Mouse (Mus musculus): ENCODE data around the gene Trim31. TPM values are rescaled to one million over a fixed set of nuclear protein-coding genes. Genes with fewer than 3 reads are reported as not detected.
A peak's percentile ranks its signal among the peaks of the same experiment; 100 is the strongest.

Trim31 gene
- polyA plus RNA-seq, 1 experiment, result not detected

DNA sequence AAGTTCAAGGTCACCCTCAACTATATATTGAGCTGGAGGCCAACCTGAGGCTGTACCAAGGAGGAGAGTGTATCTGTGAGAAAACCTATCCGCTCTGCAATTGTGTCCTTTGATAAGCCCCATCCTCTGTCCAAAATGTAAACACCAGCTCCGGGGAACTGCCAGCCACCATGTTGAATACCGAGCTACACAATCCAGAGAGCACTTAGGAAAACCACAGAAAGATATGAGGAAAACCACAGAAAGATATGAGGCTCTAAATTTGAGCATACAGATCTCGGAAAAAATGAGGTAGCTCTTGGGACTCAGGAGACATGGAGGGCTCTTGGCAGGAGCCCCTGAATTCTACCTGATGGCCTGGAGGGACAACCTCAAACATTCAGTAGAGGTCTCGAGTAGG lies 4.5 kb upstream of the Trim31 start:
- no peaks in the 10 kb centered on the region for H3K4me1 ChIP-seq (ENCODE audit: control insufficient read depth, insufficient read depth, low read length)
- no peak for TF ChIP-seq POLR2A (IDR thresholded peaks at IDR 0.05; ENCODE audit: borderline replicate concordance, extremely low read depth, low read depth, low read length)
- TF ChIP-seq CTCF (IDR thresholded peaks at IDR 0.05; ENCODE audit: insufficient read depth, low read length), result no peak
- DNase-seq, result no peak
- H3K4me3 ChIP-seq (replicated peaks; ENCODE audit: extremely low read depth, low read depth, low read length), result no peak overlapping the region
- 35% methylated on average over 5 of the region's 5 CpGs for WGBS

GRCm38 (mm10) chr17:36896583-36896982 lies 1.3 kb upstream of the Trim31 start:
- Histone ChIP-seq H3K4me3 (replicated peaks; ENCODE audit: extremely low read depth, low read depth, low read length) (no peak overlapping the region), H3K4me1 (ENCODE audit: control insufficient read depth, insufficient read depth, low read length) (no peaks in the 10 kb centered on the region)
- 75% methylated on average over 1 of the region's 1 CpGs for WGBS
- no peak for TF ChIP-seq POLR2A (IDR thresholded peaks at IDR 0.05; ENCODE audit: borderline replicate concordance, extremely low read depth, low read depth, low read length)
- peak; percentile 30; the same call in 1 of the 2 replicates for TF ChIP-seq CTCF (IDR thresholded peaks at IDR 0.05; ENCODE audit: insufficient read depth, low read length)
- peak; percentile 20 for DNase-seq

- DNase-seq, result no peak
- TF ChIP-seq CTCF (IDR thresholded peaks at IDR 0.05; ENCODE audit: insufficient read depth, low read length) (no peak), POLR2A (IDR thresholded peaks at IDR 0.05; ENCODE audit: borderline replicate concordance, extremely low read depth, low read depth, low read length) (no peak)
- Histone ChIP-seq H3K4me1 (ENCODE audit: control insufficient read depth, insufficient read depth, low read length) (no peaks in the 10 kb centered on the region), H3K4me3 (replicated peaks; ENCODE audit: extremely low read depth, low read depth, low read length) (no peak overlapping the region)
Measured at GRCm38 (mm10) chr17:36897065-36897464, 853 bp upstream of the Trim31 start.

- no peak for TF ChIP-seq POLR2A (IDR thresholded peaks at IDR 0.05; ENCODE audit: borderline replicate concordance, extremely low read depth, low read depth, low read length)
- no peak for TF ChIP-seq CTCF (IDR thresholded peaks at IDR 0.05; ENCODE audit: insufficient read depth, low read length)
- DNase-seq, result no peak
- 74% methylated on average over 4 of the region's 4 CpGs for WGBS
- Histone ChIP-seq H3K4me1 (ENCODE audit: control insufficient read depth, insufficient read depth, low read length) (no peaks in the 10 kb centered on the region), H3K4me3 (replicated peaks; ENCODE audit: extremely low read depth, low read depth, low read length) (no peak overlapping the region)
Measured at GRCm38 (mm10) chr17:36899376-36899775, 1.5 kb downstream of the Trim31 start.

GRCm38 (mm10) chr17:36900001-36900400 lies 2.1 kb downstream of the Trim31 start:
- 83% methylated on average over 5 of the region's 5 CpGs for WGBS

GRCm38 (mm10) chr17:36900691-36901090 lies 2.8 kb downstream of the Trim31 start:
- no peak for DNase-seq
- Histone ChIP-seq H3K4me3 (replicated peaks; ENCODE audit: extremely low read depth, low read depth, low read length) (no peak overlapping the region), H3K4me1 (ENCODE audit: control insufficient read depth, insufficient read depth, low read length) (no peaks in the 10 kb centered on the region)
- TF ChIP-seq POLR2A (IDR thresholded peaks at IDR 0.05; ENCODE audit: borderline replicate concordance, extremely low read depth, low read depth, low read length), result no peak
- TF ChIP-seq CTCF (IDR thresholded peaks at IDR 0.05; ENCODE audit: insufficient read depth, low read length), result no peak
- 33% methylated on average over 1 of the region's 1 CpGs for WGBS

More at GRCm38 (mm10) chr17:36900001-36900400, 2.1 kb downstream of the Trim31 start:
- H3K4me3 ChIP-seq (replicated peaks; ENCODE audit: extremely low read depth, low read depth, low read length), result no peak overlapping the region
- H3K4me1 ChIP-seq (ENCODE audit: control insufficient read depth, insufficient read depth, low read length), result no peaks in the 10 kb centered on the region
- TF ChIP-seq POLR2A (IDR thresholded peaks at IDR 0.05; ENCODE audit: borderline replicate concordance, extremely low read depth, low read depth, low read length) (no peak), CTCF (IDR thresholded peaks at IDR 0.05; ENCODE audit: insufficient read depth, low read length) (no peak)
- DNase-seq, result no peak

DNA sequence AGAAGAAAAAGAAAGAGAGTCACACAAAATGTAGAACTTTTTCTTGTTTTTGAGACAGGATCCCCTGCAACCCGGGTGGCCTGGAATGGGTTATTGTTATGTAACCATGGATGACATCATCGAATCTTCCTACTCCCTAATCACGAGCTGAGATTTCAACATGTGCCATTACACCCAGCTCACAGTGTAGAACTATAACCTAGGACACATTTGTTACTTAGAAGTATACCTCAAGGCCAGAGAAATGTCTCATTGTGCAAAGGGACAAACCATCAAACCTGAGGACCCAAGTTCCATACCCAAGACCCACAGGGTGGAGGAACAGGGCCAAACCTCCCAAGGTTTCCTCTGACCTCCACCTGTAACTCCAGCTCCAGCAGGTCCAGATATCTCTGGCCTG lies 5.7 kb downstream of the Trim31 start:
- no peak for DNase-seq
- Histone ChIP-seq H3K4me3 (replicated peaks; ENCODE audit: extremely low read depth, low read depth, low read length) (no peak overlapping the region), H3K4me1 (ENCODE audit: control insufficient read depth, insufficient read depth, low read length) (no peaks in the 10 kb centered on the region)
- TF ChIP-seq CTCF (IDR thresholded peaks at IDR 0.05; ENCODE audit: insufficient read depth, low read length) (no peak), POLR2A (IDR thresholded peaks at IDR 0.05; ENCODE audit: borderline replicate concordance, extremely low read depth, low read depth, low read length) (no peak)
- WGBS, result 37% methylated on average over 3 of the region's 3 CpGs

- no peak for TF ChIP-seq CTCF (IDR thresholded peaks at IDR 0.05; ENCODE audit: insufficient read depth, low read length)
- TF ChIP-seq POLR2A (IDR thresholded peaks at IDR 0.05; ENCODE audit: borderline replicate concordance, extremely low read depth, low read depth, low read length), result no peak
- Histone ChIP-seq H3K4me1 (ENCODE audit: control insufficient read depth, insufficient read depth, low read length) (no peaks in the 10 kb centered on the region), H3K4me3 (replicated peaks; ENCODE audit: extremely low read depth, low read depth, low read length) (no peak overlapping the region)
- WGBS, result 40% methylated on average over 1 of the region's 1 CpGs
- no peak for DNase-seq
Measured at GRCm38 (mm10) chr17:36908235-36908634, 10.3 kb downstream of the Trim31 start.

DNA sequence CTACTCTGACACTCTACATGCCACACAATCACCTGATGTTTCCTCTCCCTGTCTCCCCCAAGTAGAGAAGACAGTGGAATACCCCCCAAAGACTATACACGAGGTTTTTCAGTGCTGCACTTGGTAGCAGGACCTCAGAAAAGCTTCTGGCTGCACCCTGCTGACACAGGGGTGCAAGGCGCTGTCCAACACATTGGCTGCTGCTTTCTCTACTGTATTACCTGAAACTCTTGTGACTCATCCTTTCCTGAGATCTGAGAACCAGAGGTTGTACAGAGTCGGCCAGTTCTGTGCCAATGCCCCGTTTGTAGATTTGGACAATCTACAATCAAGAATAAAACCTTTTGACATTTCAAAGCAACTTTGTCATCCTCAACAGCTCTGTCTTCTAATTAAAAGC lies 11.9 kb downstream of the Trim31 start:
- no peak for DNase-seq
- Histone ChIP-seq H3K4me3 (replicated peaks; ENCODE audit: extremely low read depth, low read depth, low read length) (no peak overlapping the region), H3K4me1 (ENCODE audit: control insufficient read depth, insufficient read depth, low read length) (no peaks in the 10 kb centered on the region)
- no peak for TF ChIP-seq CTCF (IDR thresholded peaks at IDR 0.05; ENCODE audit: insufficient read depth, low read length)
- no peak for TF ChIP-seq POLR2A (IDR thresholded peaks at IDR 0.05; ENCODE audit: borderline replicate concordance, extremely low read depth, low read depth, low read length)
- 39% methylated on average over 4 of the region's 4 CpGs for WGBS

- TF ChIP-seq CTCF (IDR thresholded peaks at IDR 0.05; ENCODE audit: insufficient read depth, low read length) (no peak), POLR2A (IDR thresholded peaks at IDR 0.05; ENCODE audit: borderline replicate concordance, extremely low read depth, low read depth, low read length) (no peak)
- Histone ChIP-seq H3K4me1 (ENCODE audit: control insufficient read depth, insufficient read depth, low read length) (no peaks in the 10 kb centered on the region), H3K4me3 (replicated peaks; ENCODE audit: extremely low read depth, low read depth, low read length) (no peak overlapping the region)
- WGBS, result 57% methylated on average over 2 of the region's 2 CpGs
- no peak for DNase-seq
Measured at GRCm38 (mm10) chr17:36912031-36912430, 14.1 kb downstream of the Trim31 start.

Data from lung, adult 2 months (tissue).